Mouse (Mus musculus) bone marrow macrophage, adult 2 months (primary cell): Measurements from ENCODE around the gene Fkbp4.

Experiments used
- CTCF ChIP-seq: IDR thresholded peaks from 2 replicates; pipeline ENCODE4 v1.5.1; 2012; ENCODE audit warnings: low read depth, mild to moderate bottlenecking, low read length, moderate library complexity
- POLR2A ChIP-seq: IDR thresholded peaks from 2 replicates; pipeline ENCODE4 v1.6.1; 2012; ENCODE audit warnings: mild to moderate bottlenecking, low read depth, low read length, borderline replicate concordance

- TF ChIP-seq POLR2A (no peak), CTCF (no peak)
Observed at GRCm38 (mm10) chr6:128438871-128439341, 429 bp upstream of the Fkbp4 start.
